Mouse (Mus musculus): ENCODE measurements around the gene Ubr4.
"Not testable (repeated sequence)": the region's sequence is repeated elsewhere in the genome, so short reads cannot be mapped to it uniquely, and the experiment has no call there.

Gene Ubr4

GRCm38 (mm10) chr4:139484496-139484895, 132.1 kb downstream of the Ubr4 start:
- DNase-seq (ENCODE audit: low read depth, low spot score), result no peak

GRCm38 (mm10) chr4:139487085-139487484, 134.7 kb downstream of the Ubr4 start:
- DNase-seq (ENCODE audit: low read depth, low spot score), result no peak

GRCm38 (mm10) chr4:139488325-139488724, 135.9 kb downstream of the Ubr4 start:
- no peak for DNase-seq (ENCODE audit: low read depth, low spot score)

- peak; percentile 36 for DNase-seq (ENCODE audit: low read depth, low spot score)
Observed at GRCm38 (mm10) chr4:139489946-139490345, 137.5 kb downstream of the Ubr4 start.

- DNase-seq (ENCODE audit: low read depth, low spot score), result peak; percentile 74
Observed at GRCm38 (mm10) chr4:139490413-139491055, 138.1 kb downstream of the Ubr4 start.

- no peak for DNase-seq (ENCODE audit: low read depth, low spot score)
Observed at GRCm38 (mm10) chr4:139491541-139492170, 139.2 kb downstream of the Ubr4 start.

GRCm38 (mm10) chr4:139492258-139492833, 139.9 kb downstream of the Ubr4 start:
- no peak for DNase-seq (ENCODE audit: low read depth, low spot score)

GRCm38 (mm10) chr4:139493227-139494025, 141.0 kb downstream of the Ubr4 start:
- peak; percentile 51 for DNase-seq (ENCODE audit: low read depth, low spot score)

GRCm38 (mm10) chr4:139500814-139501213, 148.4 kb downstream of the Ubr4 start:
- DNase-seq (ENCODE audit: low read depth, low spot score), result peak; percentile 49

- DNase-seq (ENCODE audit: low read depth, low spot score), result no peak
Observed at GRCm38 (mm10) chr4:139501702-139502101, 149.3 kb downstream of the Ubr4 start.

GRCm38 (mm10) chr4:139503919-139504318, 151.5 kb downstream of the Ubr4 start:
- DNase-seq (ENCODE audit: low read depth, low spot score), result no peak

- no peak for DNase-seq (ENCODE audit: low read depth, low spot score)
Observed at GRCm38 (mm10) chr4:139505716-139506115, 153.3 kb downstream of the Ubr4 start.

GRCm38 (mm10) chr4:139506727-139507126, 154.3 kb downstream of the Ubr4 start:
- DNase-seq (ENCODE audit: low read depth, low spot score), result no peak

- DNase-seq (ENCODE audit: low read depth, low spot score), result no peak
Observed at GRCm38 (mm10) chr4:139509069-139509468, 156.7 kb downstream of the Ubr4 start.

GRCm38 (mm10) chr4:139511557-139511956, 159.1 kb downstream of the Ubr4 start:
- no peak for DNase-seq (ENCODE audit: low read depth, low spot score)

GRCm38 (mm10) chr4:139512985-139513384, 160.6 kb downstream of the Ubr4 start:
- no peak for DNase-seq (ENCODE audit: low read depth, low spot score)

GRCm38 (mm10) chr4:139519221-139519620, 166.8 kb downstream of the Ubr4 start:
- DNase-seq (ENCODE audit: low read depth, low spot score), result no peak

- DNase-seq (ENCODE audit: low read depth, low spot score), result no peak
Observed at GRCm38 (mm10) chr4:139521926-139522325, 169.5 kb downstream of the Ubr4 start.

- no peak for DNase-seq (ENCODE audit: low read depth, low spot score)
Observed at GRCm38 (mm10) chr4:139526475-139526874, 174.1 kb downstream of the Ubr4 start.

- not testable (repeated sequence) for DNase-seq (ENCODE audit: low read depth, low spot score)
Observed at GRCm38 (mm10) chr4:139530248-139530647, 177.8 kb downstream of the Ubr4 start, which contains the start of gene Iffo2. Gene Iffo2, plus strand, starts transcription at chr4:139530548.

GRCm38 (mm10) chr4:139532081-139532480, 179.7 kb downstream of the Ubr4 start:
- DNase-seq (ENCODE audit: low read depth, low spot score), result no peak

GRCm38 (mm10) chr4:139535127-139535695, 182.8 kb downstream of the Ubr4 start:
- DNase-seq (ENCODE audit: low read depth, low spot score), result no peak
